ENCODE assay signal across 14 mouse cellular contexts in genomic region chr2:46168488-46168887, GRCm38 (mm10).
"Had no signal": no experiment of that assay in that cellular context is flagged by ENCODE, and none has a peak within 500 bp of the region (broad histone marks: within the 10 kb centered on the region; RNA-seq: fewer than 3 reads in every experiment).

No protein-coding gene starts in this region.

- DNase-seq: gastrocnemius, postnatal 14 days; gastrocnemius, postnatal 36 days; heart, adult 2 months; heart, postnatal 4 days; kidney, adult 11 months; kidney, adult 2 months; kidney, adult 9 months; kidney, postnatal 25 days; kidney, postnatal 4 days; liver; liver, embryonic 13.5 days; liver, postnatal 0 days had no signal

- ATAC-seq: hindbrain, postnatal 0 days; intestine, embryonic 16.5 days; liver, postnatal 0 days had no signal
